8 mouse cellular contexts compared by ENCODE assay signal in the genomic region with DNA sequence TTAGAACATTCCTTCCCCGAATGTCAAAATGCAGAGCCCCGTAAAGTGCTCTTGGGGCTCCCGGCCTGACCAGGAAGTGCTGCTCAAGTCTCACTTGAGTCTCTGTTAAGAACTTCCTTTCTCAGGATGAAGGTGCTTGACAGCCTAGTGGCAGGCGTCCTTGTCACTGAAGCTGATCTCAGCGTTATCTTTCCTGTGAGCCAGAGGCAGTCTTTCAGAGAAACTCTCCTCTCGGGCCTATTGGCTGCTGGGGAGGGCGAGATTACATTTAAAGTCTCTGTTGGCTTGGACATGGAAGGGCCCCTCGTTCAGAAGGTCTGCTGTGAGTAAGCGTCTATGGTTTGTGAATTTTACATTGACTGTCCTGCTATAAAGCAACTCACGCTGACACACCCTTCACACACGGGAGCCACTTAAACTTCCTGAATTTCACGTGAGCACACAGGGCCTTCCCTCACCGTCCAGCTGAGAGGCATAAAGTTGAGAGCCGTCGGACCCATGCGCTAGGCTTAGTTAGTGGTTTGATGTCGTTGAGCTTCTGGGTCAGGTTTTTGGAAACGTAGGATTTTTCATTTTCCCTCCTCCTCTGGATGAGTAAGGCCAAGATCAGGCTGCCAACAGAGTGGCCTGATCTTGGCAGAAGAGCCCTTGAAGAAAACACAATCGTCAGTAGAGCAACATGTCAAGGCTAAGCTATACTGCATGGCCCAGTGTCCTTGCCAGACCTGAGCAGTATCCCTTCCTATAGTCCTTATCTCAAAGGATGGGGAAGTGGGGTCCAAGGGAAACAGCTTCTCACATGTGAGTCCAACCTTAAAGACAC. TPM values are rescaled to one million over a fixed set of nuclear protein-coding genes. Genes with fewer than 3 reads are reported as not detected.
DNase-seq lines count a peak whose midpoint lies in the region; ATAC-seq lines count a peak whose summit lies in the region.

No protein-coding gene starts in this region.

- no peak for DNase-seq in forebrain, embryonic 10.5 days (ENCODE audit: extremely low spot score, low spot score)
- DNase-seq in forebrain, embryonic 11.5 days (ENCODE audit: low spot score), result no peak
- peak; percentile 81 for DNase-seq in MEL-GATA-1-ER (ENCODE audit: extremely low read depth, low read depth)
- no peak for DNase-seq in intestine, embryonic 14.5 days (ENCODE audit: low spot score)
- DNase-seq in Muller cell, postnatal 12 days (ENCODE audit: inconsistent ontology term), result no peak
- no peak for DNase-seq in layer of hippocampus, postnatal 36 days
- no peak for DNase-seq in kidney, adult 18-20 months

- no peaks in the 10 kb centered on the region for H3K36me3 ChIP-seq in forebrain, embryonic 10.5 days (replicated peaks)
- no peaks in the 10 kb centered on the region for H3K36me3 ChIP-seq in forebrain, embryonic 11.5 days (ENCODE audit: control insufficient read depth, insufficient read depth, low read length)
- no peaks in the 10 kb centered on the region for H3K36me3 ChIP-seq in intestine, embryonic 14.5 days (ENCODE audit: control insufficient read depth, insufficient read depth, low read length)

- no peak for ATAC-seq in forebrain, embryonic 11.5 days (replicated peaks; ENCODE audit: low FRiP score)
- ATAC-seq in intestine, embryonic 14.5 days (replicated peaks; ENCODE audit: low FRiP score, low TSS enrichment, low read depth), result 0 out of 2 replicates have a peak, but pooled peaks have one; percentile 38
- ATAC-seq in megakaryocyte-erythroid progenitor cell, adult 5-6 weeks (replicated peaks; ENCODE audit: low FRiP score, low TSS enrichment, poor library complexity, severe bottlenecking), result peak; percentile 51

- no peak overlapping the region for H3K9ac ChIP-seq in forebrain, embryonic 11.5 days (ENCODE audit: low read length)
- H3K9ac ChIP-seq in intestine, embryonic 14.5 days (ENCODE audit: low read length), result no peak overlapping the region

- no peak overlapping the region for H3K4me3 ChIP-seq in forebrain, embryonic 10.5 days
- H3K4me3 ChIP-seq in forebrain, embryonic 11.5 days (ENCODE audit: low read depth, low read length), result no peak overlapping the region
- H3K4me3 ChIP-seq in intestine, embryonic 14.5 days (ENCODE audit: low read depth, low read length), result no peak overlapping the region

- H3K27ac ChIP-seq in forebrain, embryonic 10.5 days, result peak overlapping the region; percentile 48; the same call in 1 of the 2 replicates
- H3K27ac ChIP-seq in forebrain, embryonic 11.5 days (ENCODE audit: low read depth, low read length), result no peak overlapping the region
- H3K27ac ChIP-seq in intestine, embryonic 14.5 days (ENCODE audit: low read depth), result peak overlapping the region; percentile 69

- H3K27me3 ChIP-seq in forebrain, embryonic 10.5 days (ENCODE audit: poor library complexity, severe bottlenecking), result no peaks in the 10 kb centered on the region
- no peaks in the 10 kb centered on the region for H3K27me3 ChIP-seq in forebrain, embryonic 11.5 days (ENCODE audit: control insufficient read depth, insufficient read depth, low read length)
- H3K27me3 ChIP-seq in intestine, embryonic 14.5 days (replicated peaks; ENCODE audit: control insufficient read depth, insufficient read depth, low read length), result no peaks in the 10 kb centered on the region

- no peaks in the 10 kb centered on the region for H3K9me3 ChIP-seq in forebrain, embryonic 10.5 days
- no peaks in the 10 kb centered on the region for H3K9me3 ChIP-seq in forebrain, embryonic 11.5 days (ENCODE audit: control insufficient read depth, low read length)
- H3K9me3 ChIP-seq in intestine, embryonic 14.5 days (ENCODE audit: control insufficient read depth, low read length), result no peaks in the 10 kb centered on the region

- no peak overlapping the region for H3K4me2 ChIP-seq in forebrain, embryonic 11.5 days (ENCODE audit: low read depth, low read length, severe bottlenecking)
- 0 out of 2 replicates have a peak overlapping the region, but pooled peaks have one; percentile 13 for H3K4me2 ChIP-seq in intestine, embryonic 14.5 days (ENCODE audit: low read length)

- WGBS in forebrain, embryonic 10.5 days, result 85% methylated on average over 19 of the region's 19 CpGs
- WGBS in forebrain, embryonic 11.5 days, result 80% methylated on average over 19 of the region's 19 CpGs
- 58% methylated on average over 19 of the region's 19 CpGs for WGBS in intestine, embryonic 14.5 days

- H3K4me1 ChIP-seq in forebrain, embryonic 10.5 days, result peaks cover 21% of the 10 kb centered on the region
- H3K4me1 ChIP-seq in forebrain, embryonic 11.5 days (replicated peaks; ENCODE audit: control insufficient read depth, insufficient read depth, low read length), result no peaks in the 10 kb centered on the region
- peaks cover 28% of the 10 kb centered on the region for H3K4me1 ChIP-seq in intestine, embryonic 14.5 days (replicated peaks; ENCODE audit: control insufficient read depth, insufficient read depth, low read length)

RNA-seq across cellular contexts. Expression of gene Taok3, which starts 14.3 kb away (rescaled TPM):
- 9.3 and 9.4 TPM in 2 replicates for polyA plus RNA-seq in forebrain, embryonic 10.5 days (2016; fragmentation: Nextera tagmentation; extraction: Ambion mirVana)
- polyA plus RNA-seq in forebrain, embryonic 11.5 days (2014; fragmentation: Nextera tagmentation; extraction: Ambion mirVana), result 16.2 and 16.9 TPM in 2 replicates
- polyA plus RNA-seq in intestine, embryonic 14.5 days (2014; fragmentation: Nextera tagmentation; extraction: Ambion mirVana), result 32.7 and 37.7 TPM in 2 replicates
- 92.8 and 105 TPM in 2 replicates for total RNA-seq in megakaryocyte-erythroid progenitor cell, adult 5-6 weeks (2014; fragmentation: Nextera tagmentation)
- total RNA-seq in megakaryocyte-erythroid progenitor cell, adult 5-6 weeks (2017), result 79.4 and 88.0 TPM in 2 replicates
- 10 to 100 TPM; 55.3 to 63.5 TPM for total RNA-seq in layer of hippocampus, postnatal 36 days (2021)

RNA-seq across cellular contexts. Expression of gene Suds3, which starts 18.4 kb away (rescaled TPM):
- polyA plus RNA-seq in forebrain, embryonic 10.5 days (2016; fragmentation: Nextera tagmentation; extraction: Ambion mirVana), result 78.5 and 81.4 TPM in 2 replicates
- 51.8 and 52.1 TPM in 2 replicates for polyA plus RNA-seq in forebrain, embryonic 11.5 days (2014; fragmentation: Nextera tagmentation; extraction: Ambion mirVana)
- 42.0 and 44.1 TPM in 2 replicates for polyA plus RNA-seq in intestine, embryonic 14.5 days (2014; fragmentation: Nextera tagmentation; extraction: Ambion mirVana)
- 47.7 and 59.1 TPM in 2 replicates for total RNA-seq in megakaryocyte-erythroid progenitor cell, adult 5-6 weeks (2014; fragmentation: Nextera tagmentation)
- 106 and 110 TPM in 2 replicates for total RNA-seq in megakaryocyte-erythroid progenitor cell, adult 5-6 weeks (2017)
- total RNA-seq in layer of hippocampus, postnatal 36 days (2021), result 100 to 1,000 TPM; 117 to 119 TPM
